Mouse (Mus musculus): ENCODE measurements at regions not wholly inside any gene's neighbourhood (a gene's known extent, or its start where the extent isn't known, plus 50 kb on each side); places are given as distances from the start of the nearest gene placed in this dataset.

GRCm38 (mm10) chr19:54407904-54408303 is 364.0 kb downstream of the Adra2a start:
- TF ChIP-seq REST (IDR thresholded peaks at IDR 0.05; ENCODE audit: insufficient read depth, insufficient read length) (no peak), TCF3 (IDR thresholded peaks at IDR 0.05; ENCODE audit: insufficient read length, low read depth) (no peak), POLR2A (IDR thresholded peaks at IDR 0.05; ENCODE audit: insufficient read length, low read depth) (no peak), USF1 (IDR thresholded peaks at IDR 0.05; ENCODE audit: low read depth) (no peak), E2F4 (IDR thresholded peaks at IDR 0.05; ENCODE audit: insufficient read depth) (no peak), TCF12 (IDR thresholded peaks at IDR 0.05; ENCODE audit: insufficient read depth, poor library complexity, severe bottlenecking) (no peak), MYOG (IDR thresholded peaks at IDR 0.05; ENCODE audit: control insufficient read depth in 1 of 3, insufficient read depth in 1 of 3, insufficient read length in 2 of 3, low read depth in 2 of 3) (no peak)

Data from myocyte (in vitro differentiated cells).